Mouse (Mus musculus) fat pad, adult 2 months (tissue): ENCODE results near the gene Klf1.

Source experiments
- DNase-seq: peaks from one replicate; pipeline ENCODE4 v3.0.0-alpha.2; 2011; ENCODE audit warnings: low read depth, low spot score; ENCODE audit errors: extremely low read depth

Klf1 gene

GRCm38 (mm10) chr8:84901752-84902151, at the start of gene Klf1:
Gene Klf1, plus strand, starts transcription at chr8:84901928.
- no peak for DNase-seq

DNA sequence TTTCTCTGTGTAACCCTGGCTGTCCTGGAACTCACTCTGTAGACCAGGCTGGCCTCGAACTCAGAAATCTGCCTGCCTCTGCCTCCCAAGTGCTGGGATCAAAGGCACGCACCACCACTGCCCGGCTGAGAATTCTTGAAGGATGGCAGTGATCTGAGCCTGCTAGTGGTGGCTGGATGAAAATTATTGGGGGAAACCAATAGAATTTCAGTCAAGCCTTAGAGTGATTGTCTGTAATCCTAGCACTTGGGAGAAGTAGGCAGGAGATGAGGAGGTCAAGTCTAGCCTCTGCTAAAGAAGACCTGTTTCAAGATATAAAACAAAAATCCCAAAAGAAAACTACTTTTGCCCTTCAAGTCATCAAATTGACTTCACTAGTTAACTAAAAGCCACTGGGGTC, 45.3 kb upstream of the Klf1 start:
- no peak for DNase-seq

DNA sequence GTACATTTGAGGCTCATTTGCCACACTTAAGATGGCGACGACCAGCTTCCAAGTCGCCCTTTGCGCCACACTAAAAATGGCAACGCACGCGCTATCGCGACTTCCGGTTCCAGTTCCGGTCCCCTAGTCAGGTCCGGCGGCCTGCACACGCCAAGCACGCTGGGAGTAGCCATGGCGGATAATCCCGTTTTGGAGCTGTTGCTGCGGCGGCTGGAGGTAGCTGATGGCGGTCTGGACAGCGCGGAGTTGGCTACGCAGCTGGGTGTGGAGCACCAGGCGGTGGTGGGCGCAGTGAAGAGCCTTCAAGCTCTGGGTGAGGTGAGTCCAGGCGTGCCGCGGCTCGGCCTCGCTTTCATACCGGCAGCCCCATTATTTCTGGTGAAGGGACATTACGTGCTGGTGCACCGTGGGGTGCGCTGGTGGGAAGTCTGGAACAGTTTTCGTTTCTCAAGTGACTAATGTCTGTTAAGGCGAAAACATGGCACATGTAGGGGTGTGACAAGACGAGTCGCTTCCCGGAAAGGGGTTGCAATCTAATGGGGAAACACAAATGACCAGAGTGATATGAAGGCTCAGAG, 44.8 kb upstream of the Klf1 start, which contains the start of gene Farsa:
Gene Farsa (plus strand): TSS at position 126 of the 578 bp plus-strand sequence.
- DNase-seq, result peak; percentile 45

DNA sequence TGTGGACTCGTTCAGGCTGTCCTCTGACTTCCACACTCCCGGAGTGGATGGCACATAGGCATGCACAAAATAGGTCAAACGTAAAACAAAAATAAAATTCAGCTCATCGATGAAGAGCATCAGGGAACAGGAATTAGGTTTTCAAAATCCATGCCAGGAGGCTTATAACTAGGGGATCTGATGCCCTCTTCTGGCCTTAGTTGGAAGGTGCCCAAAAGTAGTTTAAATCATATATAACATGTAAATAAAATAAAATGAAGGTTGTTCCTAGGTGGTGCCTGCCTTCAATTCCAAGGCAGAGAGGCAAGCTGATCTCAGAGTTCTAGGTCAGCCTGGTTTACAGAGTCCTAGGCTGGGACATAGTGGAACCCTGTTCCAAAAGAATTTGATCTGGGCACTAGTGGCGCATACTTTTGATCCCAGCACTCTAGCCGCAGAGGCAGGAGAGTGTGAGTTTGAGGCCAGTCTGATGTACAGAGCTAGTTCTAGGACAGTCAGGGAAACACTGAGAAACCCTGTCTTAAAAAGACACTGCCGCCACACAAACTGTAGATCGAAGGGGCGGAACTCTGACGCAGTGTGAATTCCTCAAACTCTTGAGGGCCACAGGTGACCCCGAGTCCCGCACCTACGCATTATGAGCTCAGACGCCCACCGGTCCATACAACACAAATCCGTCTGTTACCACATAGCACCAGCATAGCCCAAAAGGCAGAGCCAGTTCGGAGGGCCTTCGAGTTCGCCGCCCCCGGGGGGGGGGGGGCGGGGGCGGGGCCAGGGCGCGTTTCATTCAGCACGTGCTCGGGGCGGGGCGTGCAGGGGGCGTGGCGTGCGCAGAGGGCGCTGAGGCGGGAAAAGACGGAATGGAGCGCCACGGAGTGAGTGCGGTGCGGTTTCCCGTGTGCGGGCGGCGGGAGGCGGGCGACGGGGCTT, 30.1 kb upstream of the Klf1 start, which contains the start of gene Syce2:
Gene Syce2 (plus strand): TSS at position 736 of the 933 bp plus-strand sequence.
- DNase-seq, result no peak

DNA sequence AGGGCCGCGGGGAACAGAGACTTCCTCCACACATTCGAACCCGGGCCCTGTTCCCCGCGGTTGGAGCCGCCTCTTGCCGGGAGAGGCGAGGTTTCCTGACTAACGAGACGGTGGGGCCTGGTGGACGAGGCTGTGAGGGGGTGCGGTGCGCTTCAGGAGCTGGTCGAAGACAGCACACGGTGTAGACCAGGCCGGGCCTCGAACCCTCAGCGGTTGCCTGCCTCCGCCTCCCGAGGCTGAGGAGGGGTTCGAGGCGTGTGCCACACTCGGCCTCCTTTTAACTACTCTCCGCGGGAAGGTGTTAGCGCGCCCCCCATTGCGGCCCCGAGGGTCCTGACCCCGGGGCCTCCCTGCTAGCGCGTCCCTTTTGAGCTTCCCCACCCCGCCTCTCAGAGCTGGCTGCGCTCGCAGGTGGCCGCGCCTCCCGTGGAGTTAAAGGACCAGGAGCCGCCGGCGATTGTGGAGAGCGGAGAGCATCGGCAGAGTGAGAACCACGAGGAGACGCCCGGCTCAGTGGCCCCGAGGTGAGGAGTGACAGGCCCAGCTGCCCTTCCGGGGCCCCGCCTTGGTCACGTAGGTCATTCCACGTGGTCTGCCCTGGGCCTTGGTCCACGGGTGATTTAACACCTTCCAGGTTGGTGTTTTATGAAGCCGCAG, 29.3 kb upstream of the Klf1 start:
- no peak for DNase-seq

- DNase-seq, result no peak
Measured at GRCm38 (mm10) chr8:84873016-84873415, 28.7 kb upstream of the Klf1 start.

DNA sequence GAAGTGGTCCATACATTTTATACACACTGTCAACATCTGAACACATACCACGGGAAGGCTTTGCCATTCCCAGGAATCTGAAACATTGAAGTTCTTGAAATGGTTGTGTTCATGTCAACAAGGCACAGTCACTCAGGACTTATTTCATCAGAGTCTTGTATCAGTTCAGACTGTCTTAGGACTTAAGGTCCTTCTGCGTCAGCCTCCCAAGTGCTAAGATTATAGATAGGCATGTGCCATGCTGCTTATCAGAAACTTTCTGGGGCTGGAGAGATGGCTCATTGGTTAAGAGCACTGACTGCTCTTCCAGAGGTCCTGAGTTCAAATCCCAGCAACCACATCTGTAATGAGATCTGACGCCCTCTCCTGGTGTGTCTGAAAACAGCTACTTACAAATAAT, 27.4 kb upstream of the Klf1 start:
- DNase-seq, result no peak

DNA sequence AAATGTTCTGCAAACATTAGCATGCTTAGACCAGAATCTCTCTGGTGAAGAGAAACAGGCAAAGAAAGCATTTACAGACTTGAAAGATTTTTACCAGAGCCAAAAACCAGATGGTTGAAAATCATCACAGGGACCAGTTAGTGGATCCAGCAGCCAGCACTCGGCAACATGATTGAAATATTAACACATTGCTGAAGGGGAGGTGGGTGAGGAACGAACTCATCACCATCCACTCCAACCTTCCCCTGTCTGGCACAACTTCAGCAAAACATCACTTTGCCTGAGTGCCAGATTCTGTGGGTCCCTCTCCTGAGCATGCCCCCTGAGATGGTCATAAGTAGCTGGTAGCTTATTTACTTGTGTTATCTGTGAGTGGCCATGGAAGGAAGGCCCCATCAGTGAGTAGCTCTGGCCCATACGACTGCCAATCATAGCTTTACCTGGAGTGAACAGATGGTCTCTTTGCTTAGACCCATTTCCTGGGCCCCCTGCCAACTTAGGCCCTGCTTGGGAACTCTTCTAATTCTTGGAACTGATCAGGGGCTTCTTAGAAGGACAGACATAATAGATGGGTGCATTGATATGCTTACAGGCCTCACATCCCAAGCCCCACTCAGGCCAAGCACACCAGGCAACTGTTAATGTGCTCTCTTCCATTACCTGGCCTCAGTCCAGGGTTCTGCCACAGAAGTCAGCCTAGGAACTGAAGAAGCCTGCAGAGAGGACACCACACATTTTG, 24.3 kb upstream of the Klf1 start:
- DNase-seq, result no peak

GRCm38 (mm10) chr8:84878915-84879314, 22.8 kb upstream of the Klf1 start:
- no peak for DNase-seq

DNA sequence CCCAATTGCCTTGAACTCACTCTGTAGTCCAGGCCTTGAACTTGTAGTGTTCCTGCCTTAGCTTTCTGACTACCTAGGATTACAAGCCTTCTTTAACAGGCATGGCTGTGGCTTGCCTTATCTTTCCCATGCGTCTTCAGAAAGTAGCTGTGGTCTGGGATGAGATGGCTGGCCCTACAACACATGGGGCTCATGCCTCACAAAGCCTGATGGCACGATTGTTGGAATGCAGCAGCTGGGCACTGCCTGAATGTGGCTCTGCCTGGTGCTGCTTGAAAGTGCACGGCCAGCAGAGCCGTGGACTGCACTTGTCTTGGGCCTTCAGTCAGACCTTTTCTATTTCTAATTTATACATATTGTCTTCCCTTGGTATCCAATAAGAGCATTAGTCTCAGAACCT, 17.0 kb upstream of the Klf1 start:
- no peak for DNase-seq

GRCm38 (mm10) chr8:84888280-84888679, 13.4 kb upstream of the Klf1 start:
- no peak for DNase-seq

- DNase-seq, result no peak
Measured at GRCm38 (mm10) chr8:84889141-84889540, 12.6 kb upstream of the Klf1 start.

DNA sequence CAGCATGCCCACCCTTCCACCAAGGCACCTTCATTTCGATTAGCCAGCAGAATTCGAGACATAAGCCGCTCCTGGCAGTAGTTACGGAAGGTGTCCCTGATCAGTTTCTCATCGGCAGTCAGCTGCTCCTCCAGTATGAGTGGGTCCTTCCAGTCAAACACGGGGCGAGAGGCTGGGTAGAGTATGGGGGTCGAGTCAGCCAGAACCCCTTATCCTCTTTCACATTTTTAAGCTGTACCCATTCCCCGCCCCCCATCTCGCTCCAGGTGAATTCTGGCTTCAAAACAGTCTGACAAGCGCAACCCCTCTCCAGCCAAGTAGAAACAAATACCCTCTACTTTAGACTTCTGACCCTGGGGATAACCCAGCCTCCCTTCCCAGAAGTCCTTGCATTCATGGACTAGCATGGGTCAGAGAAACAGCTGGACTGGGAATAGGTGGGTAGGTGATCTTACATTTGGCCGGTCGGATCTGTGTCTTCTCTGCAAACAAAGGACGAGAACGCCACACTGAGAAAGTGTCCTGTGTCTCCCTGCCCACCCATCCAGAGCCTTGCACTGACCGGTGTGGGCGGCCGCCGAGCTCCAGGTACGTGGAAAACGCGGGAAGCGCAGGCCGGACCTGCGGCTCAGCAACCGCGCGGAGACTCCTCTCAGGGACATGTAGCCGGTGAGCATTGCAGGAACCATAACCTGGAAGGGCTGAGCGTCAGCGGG, 8.6 kb upstream of the Klf1 start:
- DNase-seq, result no peak

- peak; percentile 87 for DNase-seq
Measured at GRCm38 (mm10) chr8:84893709-84894134, 8.0 kb upstream of the Klf1 start, which contains the start of gene Gcdh. Gene Gcdh, minus strand, starts transcription at chr8:84893921.

DNA sequence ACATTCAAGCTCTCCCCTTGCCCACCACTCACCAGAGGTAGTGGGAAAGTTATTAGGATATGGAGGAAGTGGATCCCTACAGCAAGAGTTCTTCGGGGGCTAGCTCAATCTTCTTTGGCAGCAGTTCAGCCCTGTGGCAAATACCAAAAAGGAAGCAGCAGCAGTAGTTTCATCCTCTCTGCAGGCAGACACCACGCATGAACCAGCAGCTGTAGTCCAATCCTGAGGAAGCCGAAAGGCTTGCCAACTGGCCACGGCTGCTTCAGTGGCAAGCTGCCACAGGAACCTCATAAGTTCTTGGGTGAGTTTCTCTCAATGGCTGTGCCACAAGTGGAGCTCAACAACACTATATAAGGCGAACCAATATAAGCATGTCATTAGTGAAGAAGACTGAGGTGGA, 5.8 kb upstream of the Klf1 start:
- DNase-seq, result no peak

GRCm38 (mm10) chr8:84901071-84901470, 657 bp upstream of the Klf1 start:
- DNase-seq, result no peak

DNA sequence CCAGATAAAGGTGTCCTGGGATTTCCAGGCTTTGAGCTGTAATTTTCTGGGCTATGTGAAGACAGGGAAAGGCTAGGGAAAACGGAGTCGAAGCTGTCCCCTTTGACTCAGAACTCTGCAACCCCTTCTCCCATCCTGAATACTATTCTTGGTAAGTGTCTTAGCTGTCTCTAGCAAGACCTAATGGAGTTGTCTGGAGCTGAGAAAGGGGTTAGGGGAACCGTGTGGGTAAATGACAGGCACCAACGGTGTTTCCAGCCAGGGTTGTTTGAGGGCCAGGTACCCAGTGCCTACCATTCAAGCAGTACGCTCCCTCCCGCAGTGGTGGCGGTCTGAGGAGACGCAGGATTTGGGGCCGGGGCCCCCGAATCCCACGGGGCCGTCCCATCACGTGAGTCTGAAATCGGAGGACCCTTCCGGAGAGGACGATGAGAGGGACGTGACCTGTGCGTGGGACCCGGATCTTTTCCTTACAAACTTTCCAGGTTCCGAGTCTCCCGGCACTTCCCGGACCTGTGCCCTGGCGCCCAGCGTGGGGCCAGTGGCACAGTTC, 715 bp downstream of the Klf1 start:
- DNase-seq, result no peak

DNA sequence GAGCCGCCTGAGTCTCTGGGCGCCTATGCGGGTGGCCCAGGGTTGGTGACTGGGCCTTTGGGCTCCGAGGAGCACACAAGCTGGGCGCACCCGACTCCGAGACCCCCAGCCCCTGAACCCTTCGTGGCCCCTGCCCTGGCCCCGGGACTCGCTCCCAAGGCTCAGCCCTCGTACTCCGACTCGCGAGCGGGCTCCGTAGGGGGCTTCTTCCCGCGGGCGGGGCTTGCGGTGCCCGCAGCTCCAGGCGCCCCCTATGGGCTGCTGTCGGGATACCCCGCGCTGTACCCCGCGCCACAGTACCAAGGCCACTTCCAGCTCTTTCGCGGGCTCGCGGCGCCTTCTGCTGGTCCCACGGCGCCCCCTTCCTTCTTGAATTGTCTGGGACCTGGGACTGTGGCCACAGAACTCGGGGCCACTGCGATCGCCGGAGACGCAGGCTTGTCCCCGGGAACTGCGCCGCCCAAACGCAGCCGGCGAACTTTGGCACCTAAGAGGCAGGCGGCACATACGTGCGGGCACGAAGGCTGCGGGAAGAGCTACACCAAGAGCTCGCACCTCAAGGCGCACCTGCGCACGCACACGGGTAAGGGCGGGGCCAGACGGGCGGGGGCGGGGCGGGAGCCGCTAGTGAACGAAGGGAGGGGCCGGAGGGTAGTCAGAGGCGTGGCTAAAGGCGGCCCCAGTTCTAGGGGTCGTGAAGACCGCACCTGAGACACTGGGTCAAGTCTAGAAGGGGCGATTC, 1.4 kb downstream of the Klf1 start:
- DNase-seq, result no peak

DNA sequence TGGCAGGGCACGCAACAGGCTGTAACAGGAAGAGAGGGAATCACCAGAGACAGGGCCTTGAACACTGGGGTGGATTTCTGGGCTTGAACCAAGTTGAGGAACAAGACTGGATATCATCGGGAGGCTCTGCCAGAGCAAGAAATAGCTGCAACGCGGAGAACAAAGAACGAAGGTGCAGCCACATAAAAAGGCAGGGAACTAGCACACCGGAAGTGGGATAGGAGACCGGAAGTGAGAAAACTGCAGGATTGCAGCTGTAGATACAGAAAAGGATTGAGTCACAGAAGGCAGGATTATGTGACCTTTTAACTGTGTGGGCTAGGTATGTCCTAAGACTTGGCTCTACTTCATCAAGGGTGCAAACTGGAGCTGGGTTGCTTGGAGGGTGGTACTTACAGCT, 2.6 kb downstream of the Klf1 start:
- no peak for DNase-seq
